Mouse (Mus musculus) heart, embryonic 12.5 days (tissue): ENCODE results near the gene Nom1. TPM values are rescaled to one million over a fixed set of nuclear protein-coding genes. Genes with fewer than 3 reads are reported as not detected.

Source experiments
- ATAC-seq: fragments of 200-750 bp; cut with Nextera tagmentation; 2 replicates; pipeline ENCODE4 v1.8.0; 2017; ENCODE audit warnings: moderate TSS enrichment, moderate library complexity; ENCODE audit not compliant: insufficient number of reproducible peaks, low FRiP score
- H3K27ac ChIP-seq: fragments of 300-500 bp; sonication (generic); 2 replicates; pipeline ENCODE4 v1.5.1; 2016; ENCODE audit warnings: mild to moderate bottlenecking, moderate library complexity; ENCODE audit not compliant: poor library complexity, severe bottlenecking
- H3K27me3 ChIP-seq: fragments of 300-500 bp; sonication (generic); replicated peaks from 2 replicates; pipeline ENCODE4 v1.6.1; 2016; ENCODE audit warnings: mild to moderate bottlenecking, moderate library complexity
- H3K36me3 ChIP-seq: fragments of 300-500 bp; sonication (generic); 2 replicates; pipeline ENCODE4 v1.6.1; 2016; ENCODE audit warnings: mild to moderate bottlenecking, moderate library complexity
- H3K4me1 ChIP-seq: fragments of 300-500 bp; sonication (generic); replicated peaks from 2 replicates; pipeline ENCODE4 v1.6.1; 2016; ENCODE audit warnings: mild to moderate bottlenecking
- H3K4me2 ChIP-seq: fragments of 300-500 bp; sonication (generic); 2 replicates; pipeline ENCODE4 v1.6.1; 2016; ENCODE audit warnings: mild to moderate bottlenecking, moderate library complexity
- H3K4me3 ChIP-seq: fragments of 300-500 bp; sonication (generic); 2 replicates; pipeline ENCODE4 v1.5.1; 2016; ENCODE audit warnings: mild to moderate bottlenecking
- H3K9ac ChIP-seq: fragments of 300-500 bp; sonication (generic); 2 replicates; pipeline ENCODE4 v1.6.1; 2016; ENCODE audit warnings: mild to moderate bottlenecking, moderate library complexity
- H3K9me3 ChIP-seq: fragments of 300-500 bp; sonication (generic); replicated peaks from 2 replicates; pipeline ENCODE4 v1.6.1; 2016; ENCODE audit warnings: mild to moderate bottlenecking, moderate library complexity
- WGBS: fragments of 180-500 bp; shearing (Covaris S2); methylation state at CpG from one replicate; pipeline ENCODE4 v1.1.7; 2016; 5-methylcytosine and 5-hydroxymethylcytosine counted together
- polyA plus RNA-seq: library from polyadenylated mRNA; unstranded; fragments of >200 nt; fragmentation: Nextera tagmentation; extraction: Ambion mirVana; gene quantifications from 2 replicates; pipeline ENCODE4 v1.2.1, GENCODE M21; 2016

Nom1 gene
- polyA plus RNA-seq, 1 experiment from 2014 or later = 23.6 TPM

DNA sequence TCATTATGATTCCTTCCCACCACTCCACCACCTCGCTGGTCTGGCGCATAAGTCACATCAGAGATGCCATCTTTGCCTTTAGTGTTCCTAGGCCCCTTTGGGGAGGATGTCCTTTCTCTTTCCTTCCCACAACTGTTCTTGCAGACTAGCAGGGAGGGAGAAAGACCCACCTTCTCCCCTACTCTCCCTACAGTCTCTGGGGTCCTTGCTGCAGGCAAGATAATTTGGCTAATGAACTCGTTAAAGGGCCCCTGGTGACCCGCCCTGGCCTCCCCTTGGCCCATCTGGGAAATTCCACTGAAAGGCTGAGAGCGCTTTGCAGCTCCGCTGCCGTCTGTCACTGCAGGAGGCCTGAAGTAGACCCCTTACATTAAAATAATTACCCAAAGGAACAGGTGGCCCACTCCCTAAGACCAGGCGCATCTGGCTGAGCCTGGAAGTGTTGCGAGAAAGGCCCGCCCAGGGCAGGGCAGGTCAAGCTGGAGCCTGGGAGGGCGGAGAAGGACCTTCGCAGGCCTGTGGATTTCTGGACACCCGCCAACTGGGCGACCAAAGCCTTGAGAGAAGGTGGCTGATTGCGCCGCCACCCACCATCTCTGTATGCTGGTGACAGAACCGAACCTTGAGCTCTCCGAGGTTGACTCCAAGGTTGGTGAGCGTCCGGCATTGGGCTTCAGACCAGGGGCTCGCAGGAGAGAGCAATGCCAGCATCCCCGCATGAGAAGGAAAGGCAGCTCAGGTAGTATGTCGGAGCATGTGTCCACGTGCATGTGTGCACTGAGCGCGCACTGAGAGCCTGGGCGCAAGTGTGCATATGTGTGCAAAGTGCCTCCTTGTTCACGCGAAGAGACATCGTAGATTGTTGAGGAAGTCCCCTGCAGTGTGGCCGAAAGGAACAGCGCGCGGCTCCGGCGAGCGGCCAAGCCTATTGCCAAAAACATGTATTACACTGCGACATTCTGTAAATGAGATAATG is 50.8 kb downstream of the Nom1 start:
- Histone ChIP-seq H3K36me3 (no peaks in the 10 kb centered on the region), H3K4me1 (peaks cover 6% of the 10 kb centered on the region; the same call in 1 of the 2 replicates), H3K4me2 (peak overlapping the region; percentile 35), H3K4me3 (no peak overlapping the region; the same call in none of the 2 replicates), H3K9me3 (no peaks in the 10 kb centered on the region), H3K9ac (no peak overlapping the region), H3K27ac (no peak overlapping the region), H3K27me3 (peaks cover 95% of the 10 kb centered on the region)
- ATAC-seq = no peak
- 2% methylated on average over 38 of the region's 38 CpGs for WGBS

DNA sequence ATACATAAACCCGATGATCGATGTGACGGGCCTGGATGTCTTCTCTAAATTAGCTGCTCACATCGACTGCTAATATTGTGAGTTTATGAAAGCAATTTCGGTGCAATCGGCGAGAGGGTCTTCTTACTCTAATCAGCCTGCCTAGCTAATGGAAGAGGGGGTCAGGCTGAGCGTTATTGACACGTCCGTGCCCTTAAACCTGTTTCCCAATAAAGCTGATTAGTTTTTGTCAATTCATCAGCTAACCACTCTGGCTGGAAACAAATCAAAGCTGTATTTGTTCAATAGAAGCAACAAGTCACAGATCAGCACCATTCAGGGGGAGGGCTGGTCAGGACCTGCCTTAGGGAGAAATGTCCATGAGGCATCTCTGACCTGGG is 51.5 kb downstream of the Nom1 start:
- Histone ChIP-seq H3K4me3 (no peak overlapping the region; the same call in 1 of the 2 replicates), H3K27me3 (peaks cover 95% of the 10 kb centered on the region), H3K36me3 (no peaks in the 10 kb centered on the region), H3K27ac (no peak overlapping the region), H3K4me2 (peak overlapping the region; percentile 35; the same call in 1 of the 2 replicates), H3K9ac (no peak overlapping the region), H3K4me1 (peaks cover 6% of the 10 kb centered on the region; the same call in 1 of the 2 replicates), H3K9me3 (no peaks in the 10 kb centered on the region)
- ATAC-seq = no peak
- WGBS = 5% methylated on average over 10 of the region's 10 CpGs

DNA sequence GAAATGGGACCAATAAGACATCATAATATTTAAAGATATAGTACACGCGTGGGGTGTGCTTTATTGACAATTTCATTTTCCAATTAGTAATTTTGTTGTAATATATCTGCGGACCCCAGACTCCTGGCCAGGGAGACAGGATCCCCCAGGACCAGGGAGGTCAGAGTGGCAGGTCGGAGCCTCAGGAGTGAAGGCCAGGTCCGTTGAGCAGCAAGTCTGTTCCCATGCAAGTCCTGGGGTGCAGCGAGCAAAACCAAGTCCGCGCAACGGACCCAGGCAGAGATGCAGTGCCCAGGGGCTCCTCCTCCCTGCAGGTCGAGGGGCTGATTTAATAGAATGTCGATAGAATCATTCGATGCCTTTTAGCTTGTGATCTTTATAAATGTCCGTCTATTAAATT is 52.9 kb downstream of the Nom1 start:
- Histone ChIP-seq H3K9ac (no peak overlapping the region), H3K4me3 (no peak overlapping the region), H3K4me1 (peaks cover 6% of the 10 kb centered on the region; the same call in 1 of the 2 replicates), H3K36me3 (no peaks in the 10 kb centered on the region), H3K27me3 (peaks cover 91% of the 10 kb centered on the region), H3K27ac (no peak overlapping the region), H3K9me3 (no peaks in the 10 kb centered on the region), H3K4me2 (no peak overlapping the region)
- WGBS = 30% methylated on average over 13 of the region's 13 CpGs
- no peak for ATAC-seq

DNA sequence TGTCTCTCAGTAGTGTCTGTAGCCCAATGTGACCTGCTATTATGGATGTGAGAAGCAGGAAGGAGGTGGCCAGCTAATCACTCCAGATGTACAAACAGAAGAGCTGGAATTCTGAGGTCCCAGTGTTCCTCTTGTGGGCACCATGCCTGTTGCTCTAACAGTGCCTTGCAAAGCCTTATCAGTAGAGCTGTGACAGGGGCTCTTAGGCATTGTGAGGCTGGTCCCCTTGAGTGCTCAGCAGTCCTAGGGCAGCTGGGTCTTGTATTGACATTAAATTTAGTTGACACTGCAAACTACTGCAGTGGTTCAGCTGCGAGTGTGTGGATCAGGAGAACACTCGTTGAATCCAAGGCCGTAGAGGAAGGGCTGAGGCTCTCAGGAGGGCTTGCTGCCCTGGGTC is 72.5 kb downstream of the Nom1 start:
- H3K4me1 ChIP-seq = peaks cover 15% of the 10 kb centered on the region
- no peaks in the 10 kb centered on the region for H3K36me3 ChIP-seq
- H3K9ac ChIP-seq = no peak overlapping the region
- no peak overlapping the region for H3K4me3 ChIP-seq
- H3K9me3 ChIP-seq = 0 out of 2 replicates have a peak, but pooled peaks cover 3% of the 10 kb centered on the region
- no peak overlapping the region for H3K27ac ChIP-seq
- 46% methylated on average over 3 of the region's 3 CpGs for WGBS
- no peaks in the 10 kb centered on the region for H3K27me3 ChIP-seq
- H3K4me2 ChIP-seq = no peak overlapping the region
- no peak; the same call in 1 of the 2 replicates for ATAC-seq

Other genes starting within 250 kb of the Nom1 start
- gene Rnf32, start 238.7 kb upstream of the Nom1 start, polyA plus RNA-seq = 2.2 and 3.4 TPM in 2 replicates
- gene Lmbr1, start 56.3 kb upstream of the Nom1 start, polyA plus RNA-seq = 14.0 and 14.3 TPM in 2 replicates
- gene Mnx1, start 43.8 kb downstream of the Nom1 start, polyA plus RNA-seq = 0.08 TPM in 1 of 2 replicates, not detected in the other
- gene Ube3c, start 134.6 kb downstream of the Nom1 start, polyA plus RNA-seq = 34.2 and 35.8 TPM in 2 replicates